Mouse (Mus musculus): Measurements from ENCODE around the gene Tcf7l2. TPM values are rescaled to one million over a fixed set of nuclear protein-coding genes. Genes with fewer than 3 reads are reported as not detected.
A peak's percentile ranks its signal among the peaks of the same experiment; 100 is the strongest.

The Tcf7l2 gene
- total RNA-seq, 1 experiment from 2014 or later: 3.1 TPM

DNA sequence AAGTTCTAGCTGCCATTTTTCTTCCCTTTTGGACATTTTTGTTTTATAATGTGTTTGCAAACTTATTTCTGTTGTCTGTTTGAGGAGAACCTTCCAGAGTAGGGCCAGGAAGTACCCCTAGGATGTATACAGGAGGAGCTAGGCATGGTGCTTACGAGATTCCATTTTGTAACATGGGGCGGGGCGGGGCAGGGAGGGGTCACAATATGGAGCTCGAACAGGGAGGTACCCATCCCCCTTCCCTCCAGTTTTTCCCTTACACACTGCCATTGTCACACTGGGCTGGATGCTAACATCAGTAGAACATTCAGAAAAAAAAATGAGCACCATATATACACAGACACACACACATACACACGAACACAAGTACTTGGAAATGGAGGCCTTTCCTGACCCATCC lies 187.1 kb downstream of the Tcf7l2 start:
- ATAC-seq (replicated peaks in 1 of 2; ENCODE audit: insufficient read depth in 1 of 2, low FRiP score in 2 of 2, low TSS enrichment in 1 of 2, low read depth in 1 of 2, poor library complexity in 2 of 2, severe bottlenecking in 2 of 2): no peak

DNA sequence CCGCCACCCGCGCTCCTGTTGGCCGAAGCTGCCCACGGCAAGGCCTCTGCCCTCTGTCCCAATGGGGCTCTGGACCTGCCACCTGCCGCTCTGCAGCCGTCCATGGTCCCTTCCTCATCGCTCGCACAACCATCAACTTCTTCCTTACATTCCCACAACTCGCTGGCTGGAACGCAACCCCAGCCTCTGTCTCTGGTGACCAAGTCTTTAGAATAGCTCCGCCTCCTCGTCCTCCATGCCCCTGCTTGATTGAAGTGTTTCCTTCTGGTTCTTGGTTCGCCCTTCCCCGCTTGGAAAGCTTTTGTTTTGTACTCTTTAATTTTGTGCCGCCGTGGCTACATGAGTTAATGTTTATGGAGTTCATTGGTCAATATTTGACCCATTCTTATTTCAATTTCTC lies 190.0 kb downstream of the Tcf7l2 start:
- no peak for ATAC-seq (replicated peaks in 1 of 2; ENCODE audit: insufficient read depth in 1 of 2, low FRiP score in 2 of 2, low TSS enrichment in 1 of 2, low read depth in 1 of 2, poor library complexity in 2 of 2, severe bottlenecking in 2 of 2)

DNA sequence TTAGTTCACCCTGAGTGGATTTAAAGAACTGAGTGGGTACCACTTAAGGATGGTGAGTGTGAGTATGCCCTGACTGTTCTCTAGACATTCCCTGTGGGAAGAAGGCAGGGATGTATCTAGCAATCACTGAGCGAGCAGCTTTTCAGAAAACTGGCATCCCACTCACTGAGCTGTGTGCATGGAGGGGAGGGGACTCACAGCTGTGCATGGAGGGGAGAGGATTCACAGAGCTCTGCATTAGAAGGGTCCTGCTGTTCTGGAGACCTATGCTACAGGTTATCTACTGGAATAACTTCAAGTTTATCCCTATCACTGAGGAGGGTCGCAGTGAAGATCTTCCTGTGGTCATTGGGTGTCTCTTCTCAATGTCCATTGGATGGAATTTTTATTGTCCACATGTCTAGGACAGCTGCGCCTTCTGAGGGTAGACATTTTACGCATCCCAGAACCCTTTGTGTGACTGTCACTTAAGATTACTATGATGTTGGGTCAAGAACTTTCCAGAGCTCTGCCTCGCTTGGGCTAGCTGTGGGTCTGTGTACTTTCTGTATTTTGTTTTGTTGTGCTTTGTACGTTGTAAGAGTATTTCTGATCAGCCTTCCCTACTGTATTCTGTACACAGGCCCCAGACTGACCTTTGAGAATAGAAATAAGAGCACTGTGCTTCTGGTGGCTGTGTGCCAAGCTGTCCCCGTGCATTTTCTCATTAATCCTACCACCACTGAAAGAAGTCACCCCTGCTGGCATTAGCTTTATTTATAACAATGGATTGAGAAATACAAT lies 192.5 kb downstream of the Tcf7l2 start:
- ATAC-seq (replicated peaks in 1 of 2; ENCODE audit: insufficient read depth in 1 of 2, low FRiP score in 2 of 2, low TSS enrichment in 1 of 2, low read depth in 1 of 2, poor library complexity in 2 of 2, severe bottlenecking in 2 of 2): no peak

DNA sequence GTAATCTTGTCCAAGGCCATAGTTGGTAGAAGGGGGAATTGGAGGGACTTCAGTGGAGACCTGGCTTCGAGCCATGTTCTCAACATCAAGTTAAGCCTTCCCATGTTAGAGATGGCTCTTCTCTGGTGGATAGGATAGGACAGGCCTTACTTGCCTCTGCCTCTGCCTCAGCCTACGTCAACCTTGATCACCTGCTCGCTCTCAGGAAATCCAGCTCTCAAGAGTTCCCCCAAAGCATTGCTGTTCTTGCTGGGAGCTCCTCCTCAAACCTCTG lies 193.0 kb downstream of the Tcf7l2 start:
- no peak for ATAC-seq (replicated peaks in 1 of 2; ENCODE audit: insufficient read depth in 1 of 2, low FRiP score in 2 of 2, low TSS enrichment in 1 of 2, low read depth in 1 of 2, poor library complexity in 2 of 2, severe bottlenecking in 2 of 2)

DNA sequence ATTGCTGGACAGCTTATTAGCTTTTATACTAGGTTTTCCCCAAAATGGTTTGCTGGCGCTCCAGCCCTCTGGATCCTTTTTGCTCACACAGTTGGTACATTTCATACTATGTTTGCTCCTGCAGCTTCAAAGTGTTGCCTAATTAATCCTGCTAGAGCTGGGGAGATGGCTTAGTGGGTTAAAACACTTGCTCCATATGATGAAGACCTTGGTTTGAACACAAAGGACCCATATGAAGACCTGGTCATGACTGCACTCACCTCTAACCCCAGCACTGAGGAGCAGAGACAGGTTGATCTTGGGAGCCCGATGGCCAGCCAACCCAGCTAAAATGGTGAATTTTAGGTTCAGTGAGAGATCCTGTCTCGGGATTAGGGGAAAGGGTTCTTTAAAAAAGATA lies 195.4 kb downstream of the Tcf7l2 start:
- ATAC-seq (replicated peaks in 1 of 2; ENCODE audit: insufficient read depth in 1 of 2, low FRiP score in 2 of 2, low TSS enrichment in 1 of 2, low read depth in 1 of 2, poor library complexity in 2 of 2, severe bottlenecking in 2 of 2): no peak

DNA sequence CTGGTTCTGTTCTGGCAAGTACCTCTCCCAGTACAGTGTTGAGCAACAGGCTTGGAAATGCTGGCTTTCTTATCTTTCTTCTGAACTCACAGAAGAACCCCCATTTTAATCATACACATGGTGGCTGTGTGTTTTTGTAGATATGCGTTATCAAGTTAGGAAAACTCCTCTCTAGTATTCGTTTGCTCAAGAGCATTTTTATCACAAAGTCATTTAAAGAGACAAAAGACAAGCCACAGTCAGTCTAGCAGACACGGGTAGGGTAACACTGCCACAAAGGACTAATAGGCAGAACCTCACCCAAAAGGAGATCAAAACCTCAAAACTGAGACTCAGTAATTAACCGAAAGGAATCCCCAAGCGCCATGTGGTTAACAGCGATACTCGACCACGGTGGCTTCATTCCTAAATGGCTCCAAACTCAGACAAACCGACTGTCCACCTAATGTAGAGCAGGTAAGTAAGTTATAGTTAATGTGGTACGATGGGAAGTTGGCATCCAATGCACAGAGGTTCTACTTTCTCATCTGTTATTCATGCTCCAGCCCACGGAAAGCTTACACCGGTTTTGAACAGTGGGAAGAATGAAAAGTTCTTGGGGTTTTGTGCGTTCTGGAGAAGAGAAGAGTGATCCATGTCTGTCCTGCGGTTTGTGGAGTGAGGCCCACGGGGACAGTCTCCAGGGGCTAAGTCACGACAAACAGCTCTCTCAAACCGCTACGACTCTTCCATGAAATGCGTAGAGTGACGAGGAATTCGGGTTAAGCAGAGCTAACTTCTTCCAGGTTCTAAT lies 196.8 kb downstream of the Tcf7l2 start:
- ATAC-seq (replicated peaks in 1 of 2; ENCODE audit: insufficient read depth in 1 of 2, low FRiP score in 2 of 2, low TSS enrichment in 1 of 2, low read depth in 1 of 2, poor library complexity in 2 of 2, severe bottlenecking in 2 of 2): no peak

DNA sequence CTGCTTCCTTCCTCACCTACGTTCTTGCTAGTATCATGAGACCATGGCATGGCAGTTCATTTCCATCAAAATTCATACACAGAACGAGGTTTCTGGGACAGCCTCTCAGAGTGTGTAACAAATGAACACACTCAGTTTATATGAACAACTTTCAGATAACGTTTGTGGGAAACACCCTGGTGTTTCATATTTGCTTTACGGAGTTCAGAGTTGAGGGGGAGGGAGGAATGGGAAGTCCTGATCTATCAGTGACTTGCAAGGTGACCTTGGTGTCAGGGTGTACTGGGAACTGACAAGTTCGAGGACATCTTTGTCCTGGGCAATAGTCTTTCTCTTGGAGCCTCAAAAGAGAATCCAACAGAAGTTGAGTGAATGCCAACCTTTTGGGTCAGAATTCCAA lies 197.5 kb downstream of the Tcf7l2 start:
- ATAC-seq (replicated peaks in 1 of 2; ENCODE audit: insufficient read depth in 1 of 2, low FRiP score in 2 of 2, low TSS enrichment in 1 of 2, low read depth in 1 of 2, poor library complexity in 2 of 2, severe bottlenecking in 2 of 2): no peak

DNA sequence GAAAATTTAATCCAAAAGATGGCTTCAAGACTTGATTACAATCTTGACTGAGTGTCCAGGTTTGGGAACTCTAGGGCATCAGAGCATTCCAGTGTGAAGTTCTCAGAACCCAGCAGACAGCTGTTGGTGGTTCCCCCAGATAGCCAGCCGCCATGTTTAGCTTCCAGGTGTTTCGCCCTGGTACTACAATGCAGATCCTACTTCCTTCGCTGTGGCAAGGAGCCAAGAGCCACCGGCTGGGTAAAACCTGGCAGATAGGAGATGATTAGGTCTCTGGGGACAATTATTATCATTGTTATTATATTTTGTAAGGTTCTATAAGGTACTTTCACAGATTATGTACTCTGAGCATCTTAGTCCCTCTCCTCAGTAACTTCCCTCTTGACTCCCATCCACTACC lies 198.1 kb downstream of the Tcf7l2 start:
- ATAC-seq (replicated peaks in 1 of 2; ENCODE audit: insufficient read depth in 1 of 2, low FRiP score in 2 of 2, low TSS enrichment in 1 of 2, low read depth in 1 of 2, poor library complexity in 2 of 2, severe bottlenecking in 2 of 2): no peak

DNA sequence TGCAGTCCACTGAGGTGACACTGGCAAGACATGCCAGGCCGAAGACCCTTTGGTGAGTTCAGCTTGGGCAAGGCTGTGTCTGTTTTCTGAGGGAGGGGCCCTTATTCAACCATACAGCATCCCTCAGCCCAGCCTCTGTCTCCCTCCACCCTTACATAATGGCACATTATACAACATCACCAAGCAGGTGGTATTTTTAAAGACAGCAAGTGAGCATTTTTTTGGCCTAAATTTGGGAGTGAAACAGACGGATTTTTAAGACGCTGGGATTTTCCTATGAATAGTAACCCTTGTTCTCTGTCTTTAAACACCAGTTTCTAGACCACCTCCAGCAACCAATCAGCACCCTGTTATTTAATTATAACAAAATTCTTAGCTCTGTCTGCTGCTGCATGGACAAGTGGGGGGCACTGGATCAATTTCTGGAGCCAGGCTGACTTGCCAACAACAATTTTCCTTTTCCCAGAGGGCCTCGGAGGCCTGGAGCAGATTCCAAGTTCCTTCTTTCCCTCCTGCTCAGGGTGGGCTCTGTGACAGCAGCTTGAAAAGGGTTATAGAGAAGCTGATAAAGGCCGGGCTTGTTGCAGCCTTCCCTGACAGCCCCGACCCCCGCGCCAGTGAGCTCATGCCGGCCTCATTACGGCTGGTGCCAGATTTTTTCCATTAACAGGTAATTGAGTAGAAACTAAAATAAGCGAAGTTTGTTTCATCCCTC lies 199.1 kb downstream of the Tcf7l2 start:
- ATAC-seq (replicated peaks in 1 of 2; ENCODE audit: insufficient read depth in 1 of 2, low FRiP score in 2 of 2, low TSS enrichment in 1 of 2, low read depth in 1 of 2, poor library complexity in 2 of 2, severe bottlenecking in 2 of 2): no peak

DNA sequence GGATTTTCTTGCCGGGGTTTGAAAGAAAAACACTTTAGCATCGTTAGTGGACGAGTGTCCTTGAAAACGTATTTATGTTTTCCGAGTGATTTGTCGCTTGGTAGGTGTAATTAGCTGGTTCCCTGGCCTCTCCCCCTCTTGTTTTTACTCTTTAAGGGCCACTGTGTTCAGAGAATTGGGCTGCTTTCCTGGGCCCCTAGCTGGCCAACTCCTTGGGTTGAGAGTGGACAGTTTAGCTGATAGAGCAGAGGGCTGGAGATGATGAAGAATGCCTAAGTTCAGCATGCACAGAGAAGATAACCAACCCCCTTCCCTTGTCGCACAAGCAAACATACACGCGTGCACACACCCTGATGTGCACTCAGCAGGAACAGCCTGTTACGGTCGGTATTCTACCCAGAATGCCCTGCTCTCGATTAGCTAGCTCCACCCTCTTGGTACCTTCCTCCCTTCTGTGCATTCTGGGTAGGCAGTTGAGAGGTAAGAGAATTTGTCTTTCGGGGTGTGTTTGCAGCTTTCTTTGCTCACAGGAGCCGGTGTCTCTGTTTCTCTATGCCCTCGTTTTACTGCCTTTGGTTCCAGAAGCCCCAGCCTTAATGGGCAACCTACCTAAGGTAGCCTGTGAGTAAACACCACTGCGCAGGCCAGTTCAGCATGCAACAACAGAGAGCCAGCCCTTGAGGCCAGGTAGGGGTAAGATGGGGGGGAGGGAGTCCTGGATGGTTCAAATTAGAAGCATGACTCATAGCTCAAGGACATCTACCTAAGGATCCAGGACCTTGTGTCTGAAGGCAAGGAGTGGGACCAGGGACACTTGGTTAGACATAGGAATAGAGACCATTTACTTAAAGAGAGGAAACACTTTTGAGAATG lies 199.9 kb downstream of the Tcf7l2 start:
- 0 out of 4 replicates have a peak, but pooled peaks of 1 of the 2 experiments have one; percentile 14 for ATAC-seq (replicated peaks in 1 of 2; ENCODE audit: insufficient read depth in 1 of 2, low FRiP score in 2 of 2, low TSS enrichment in 1 of 2, low read depth in 1 of 2, poor library complexity in 2 of 2, severe bottlenecking in 2 of 2)

DNA sequence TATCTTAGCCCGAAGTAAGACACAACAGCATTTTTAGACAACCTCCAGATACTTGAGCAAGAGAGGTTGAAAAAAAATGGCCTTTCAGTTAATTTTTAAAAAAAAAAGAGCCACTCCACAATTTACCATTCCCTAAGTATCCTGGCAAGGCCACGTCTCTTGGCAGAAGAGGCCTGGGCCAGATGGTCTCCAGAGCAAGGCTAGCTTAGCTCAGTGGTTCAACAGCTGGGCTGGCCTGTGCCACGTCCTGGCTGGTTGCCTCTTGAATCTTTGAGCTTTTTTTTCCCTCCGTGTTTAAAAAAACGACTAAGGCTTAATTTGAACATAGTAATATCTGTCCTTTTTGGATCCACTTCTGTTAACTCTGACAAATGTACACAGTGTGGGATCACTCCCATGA lies 209.8 kb downstream of the Tcf7l2 start:
- no peak for ATAC-seq (replicated peaks in 1 of 2; ENCODE audit: insufficient read depth in 1 of 2, low FRiP score in 2 of 2, low TSS enrichment in 1 of 2, low read depth in 1 of 2, poor library complexity in 2 of 2, severe bottlenecking in 2 of 2)

DNA sequence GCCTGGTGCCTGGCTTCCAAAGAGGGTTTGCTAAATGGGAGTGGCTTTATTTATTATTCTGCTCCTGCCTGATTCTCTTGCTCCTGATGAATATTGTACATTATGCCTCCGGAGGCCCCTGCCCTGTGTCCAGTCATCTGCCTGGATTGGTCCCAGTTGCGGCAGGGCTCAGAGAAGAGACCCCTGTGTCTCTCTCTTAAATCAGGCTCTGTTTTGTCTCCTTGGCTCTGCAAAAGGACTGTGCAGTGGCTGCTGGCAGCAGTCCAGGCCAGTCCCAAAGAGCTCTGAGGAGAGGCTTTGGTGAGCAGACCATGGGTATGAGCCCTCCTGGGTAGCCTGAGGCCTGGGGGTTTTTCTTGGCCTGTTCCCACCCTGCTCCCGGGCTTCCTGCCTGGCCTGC lies 211.6 kb downstream of the Tcf7l2 start:
- ATAC-seq (replicated peaks in 1 of 2; ENCODE audit: insufficient read depth in 1 of 2, low FRiP score in 2 of 2, low TSS enrichment in 1 of 2, low read depth in 1 of 2, poor library complexity in 2 of 2, severe bottlenecking in 2 of 2): no peak

DNA sequence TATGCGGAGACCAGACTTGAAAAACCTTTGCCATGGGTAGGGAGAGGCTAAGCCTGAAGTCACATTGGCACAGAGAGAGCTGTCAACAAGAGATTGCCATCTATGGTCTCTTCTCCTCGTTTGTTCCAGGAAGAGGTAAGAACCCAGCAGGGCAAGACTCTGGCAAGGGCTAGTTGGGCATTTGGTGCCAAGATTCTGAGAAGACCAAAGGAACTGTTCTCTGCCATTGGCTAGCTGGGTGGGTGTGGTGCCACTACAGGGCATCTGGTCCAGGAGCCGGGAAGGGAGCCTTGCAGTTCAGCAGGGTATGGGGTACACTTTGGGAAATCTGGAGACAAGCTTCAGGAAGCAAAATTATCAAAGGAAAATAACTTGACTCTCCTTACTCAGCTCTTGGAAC lies 213.5 kb downstream of the Tcf7l2 start:
- ATAC-seq (replicated peaks in 1 of 2; ENCODE audit: insufficient read depth in 1 of 2, low FRiP score in 2 of 2, low TSS enrichment in 1 of 2, low read depth in 1 of 2, poor library complexity in 2 of 2, severe bottlenecking in 2 of 2): no peak

DNA sequence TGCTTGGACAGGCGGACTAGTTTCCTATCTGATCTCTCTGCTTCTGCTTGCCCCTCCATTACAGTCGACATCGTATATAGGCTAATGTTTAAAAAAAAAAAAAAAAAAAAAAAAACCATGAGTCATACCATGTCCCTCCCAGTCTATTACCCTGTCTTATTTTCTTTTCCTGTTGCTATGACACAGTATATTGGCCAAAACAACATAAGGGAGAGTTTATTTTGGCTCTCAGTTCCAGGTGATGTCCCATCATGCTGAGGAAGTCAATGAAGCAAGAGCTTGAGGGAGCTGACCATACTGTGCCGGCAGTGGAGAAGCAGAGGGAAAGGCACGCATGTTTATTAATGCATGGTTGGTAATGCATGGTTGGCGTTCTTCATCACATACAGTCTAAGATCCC lies 215.1 kb downstream of the Tcf7l2 start:
- no peak for ATAC-seq (replicated peaks in 1 of 2; ENCODE audit: insufficient read depth in 1 of 2, low FRiP score in 2 of 2, low TSS enrichment in 1 of 2, low read depth in 1 of 2, poor library complexity in 2 of 2, severe bottlenecking in 2 of 2)

DNA sequence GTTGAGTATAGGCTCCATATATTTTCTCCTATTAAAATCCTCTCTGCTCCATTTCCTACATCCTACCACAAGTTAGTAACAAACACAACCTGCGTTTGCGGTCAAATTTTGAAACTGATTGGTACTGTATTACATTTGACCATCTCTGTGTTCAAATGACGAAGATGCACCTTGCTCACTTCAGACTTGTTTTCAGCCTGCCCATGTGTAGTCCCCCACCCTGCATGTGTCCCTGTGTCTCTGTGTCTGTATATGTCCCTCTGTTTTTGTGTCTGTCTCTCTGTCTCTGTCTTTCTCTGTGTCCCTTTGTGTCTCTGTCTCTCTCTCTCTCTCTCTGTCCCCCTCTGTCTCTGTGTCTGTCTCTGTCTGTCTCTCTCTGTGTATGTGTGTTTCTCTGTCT lies 222.8 kb downstream of the Tcf7l2 start:
- ATAC-seq (replicated peaks in 1 of 2; ENCODE audit: insufficient read depth in 1 of 2, low FRiP score in 2 of 2, low TSS enrichment in 1 of 2, low read depth in 1 of 2, poor library complexity in 2 of 2, severe bottlenecking in 2 of 2): no peak

DNA sequence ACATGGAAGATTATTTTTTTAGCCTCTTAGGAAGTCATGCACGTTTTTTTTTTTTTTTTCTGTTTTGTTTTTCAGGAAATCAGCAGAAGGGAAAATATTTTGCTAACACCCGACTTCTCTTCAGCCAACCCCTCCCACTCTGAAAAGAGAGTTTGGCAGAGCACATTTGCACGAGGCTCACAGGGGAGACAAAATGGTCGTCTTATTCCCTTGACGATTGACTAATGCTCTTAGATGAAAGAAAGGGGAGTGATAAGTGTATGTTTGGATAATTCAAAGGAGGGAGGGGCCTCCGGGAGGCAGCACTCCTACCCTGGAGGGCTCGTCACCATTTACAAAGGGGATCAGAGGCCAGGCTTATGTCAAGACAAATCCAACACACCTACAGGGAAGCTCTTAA lies 224.4 kb downstream of the Tcf7l2 start:
- ATAC-seq (replicated peaks in 1 of 2; ENCODE audit: insufficient read depth in 1 of 2, low FRiP score in 2 of 2, low TSS enrichment in 1 of 2, low read depth in 1 of 2, poor library complexity in 2 of 2, severe bottlenecking in 2 of 2): no peak

DNA sequence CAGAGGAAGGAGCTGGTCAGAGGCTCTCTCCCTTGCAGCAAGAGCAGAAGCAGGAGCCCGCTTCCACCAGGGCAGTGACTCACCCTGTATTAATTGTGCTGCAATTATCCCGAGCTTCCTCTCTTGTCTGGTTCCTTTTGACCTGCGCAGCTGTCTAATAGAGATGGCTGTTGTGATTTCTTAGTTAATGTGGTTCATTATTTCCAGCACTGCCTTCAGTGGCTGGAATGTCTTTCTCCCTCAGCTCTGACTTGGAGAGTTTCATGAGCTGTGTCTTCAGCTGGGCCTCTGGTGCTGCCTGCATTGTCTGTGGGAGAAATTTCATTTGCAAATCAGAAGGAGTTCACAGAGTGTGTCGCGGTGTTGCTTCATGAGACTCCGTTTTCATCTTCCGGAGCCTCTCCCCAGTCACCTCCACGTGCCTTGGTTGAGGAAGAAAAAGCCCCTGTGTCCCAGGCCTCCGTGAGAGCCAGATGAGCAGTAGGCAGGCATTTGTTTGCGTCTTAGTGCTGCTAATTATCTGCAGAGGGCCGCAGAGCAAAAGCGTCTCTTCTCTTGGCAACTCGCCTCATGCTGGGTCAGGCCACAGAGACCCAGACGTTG lies 228.4 kb downstream of the Tcf7l2 start:
- no peak for ATAC-seq (replicated peaks in 1 of 2; ENCODE audit: insufficient read depth in 1 of 2, low FRiP score in 2 of 2, low TSS enrichment in 1 of 2, low read depth in 1 of 2, poor library complexity in 2 of 2, severe bottlenecking in 2 of 2)
